Mouse (Mus musculus) stomach, postnatal 0 days (tissue): Measurements from ENCODE around the gene Mpdz.

Experiments used
- CTCF ChIP-seq: IDR thresholded peaks from 2 replicates; pipeline ENCODE4 v1.5.1; 2016; ENCODE audit warnings: antibody characterized with exemption, low read depth, mild to moderate bottlenecking, moderate library complexity
- EP300 ChIP-seq: optimal IDR thresholded peaks from 2 replicates; pipeline ENCODE3; 2016; ENCODE audit warnings: antibody characterized with exemption

DNA sequence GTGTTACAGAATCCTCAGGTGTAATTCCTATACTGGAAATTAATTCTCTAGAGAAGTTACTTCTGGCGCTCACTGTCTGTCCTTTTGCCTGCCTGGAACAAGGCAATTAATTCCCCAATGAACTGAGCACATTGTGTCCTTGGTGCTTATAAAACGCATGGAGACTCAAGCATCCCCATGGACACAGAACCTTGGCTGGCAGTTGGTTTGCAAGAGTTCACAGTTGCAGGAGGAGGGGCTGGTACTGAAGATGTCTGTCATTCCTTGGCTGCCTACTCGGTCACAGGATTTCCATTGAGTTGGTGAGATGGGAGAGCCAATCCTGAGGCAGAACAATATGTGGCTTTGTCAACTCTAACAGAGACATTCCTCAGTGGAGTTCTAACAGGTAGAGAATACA, 12.5 kb downstream of the Mpdz start:
- TF ChIP-seq CTCF (no peak), EP300 (no peak)
